Mouse (Mus musculus): ENCODE measurements around the gene Cryge.
"Not testable (repeated sequence)": the region's sequence is repeated elsewhere in the genome, so short reads cannot be mapped to it uniquely, and the experiment has no call there.

The Cryge gene

DNA sequence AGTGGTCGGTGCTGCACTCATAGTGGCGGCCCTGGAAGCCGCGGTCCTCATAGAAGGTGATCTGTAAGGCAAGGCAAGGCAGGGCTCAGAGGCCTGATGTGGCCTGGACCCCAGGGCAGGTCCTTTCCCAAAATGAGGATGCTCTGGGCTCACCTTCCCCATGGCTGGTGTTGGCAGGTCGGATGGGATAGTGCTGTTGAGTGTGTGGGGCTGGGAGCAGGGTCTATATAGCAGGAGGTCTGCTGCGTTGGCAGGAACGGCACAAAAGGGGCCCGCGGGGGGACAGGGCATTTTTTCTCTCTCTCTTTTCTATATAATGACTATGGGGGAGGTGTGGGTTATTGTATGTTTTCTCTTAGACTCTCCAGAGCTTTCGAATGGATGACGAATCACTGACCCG lies at the start of gene Cryge:
Gene Cryge (minus strand): TSS at position 198 of the 400 bp plus-strand sequence.
- in situ Hi-C loops (cut with MboI; ENCODE audit: unreplicated experiment in 2 of 2): not testable (repeated sequence)

DNA sequence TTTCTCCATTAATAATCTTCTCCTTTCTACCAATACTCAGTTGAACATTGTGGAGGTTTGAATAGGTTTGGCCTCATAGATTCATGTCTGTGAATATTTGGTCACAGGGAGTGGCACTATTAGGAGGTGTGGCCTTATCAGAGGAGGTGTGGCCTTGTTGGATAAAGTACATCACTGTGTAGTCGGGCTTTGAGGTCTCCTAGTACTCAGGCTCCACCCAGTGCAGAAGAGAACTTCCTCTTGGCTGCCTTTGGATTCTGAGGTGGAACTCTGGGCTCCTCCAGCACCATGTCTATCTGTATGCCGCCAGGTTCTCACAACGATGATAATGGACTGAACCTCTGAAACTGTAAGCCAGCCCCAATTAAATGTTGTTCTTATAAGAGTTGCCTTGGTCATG lies 46.0 kb upstream of the Cryge start:
- in situ Hi-C loops (cut with MboI; ENCODE audit: unreplicated experiment in 2 of 2): no loop called here

DNA sequence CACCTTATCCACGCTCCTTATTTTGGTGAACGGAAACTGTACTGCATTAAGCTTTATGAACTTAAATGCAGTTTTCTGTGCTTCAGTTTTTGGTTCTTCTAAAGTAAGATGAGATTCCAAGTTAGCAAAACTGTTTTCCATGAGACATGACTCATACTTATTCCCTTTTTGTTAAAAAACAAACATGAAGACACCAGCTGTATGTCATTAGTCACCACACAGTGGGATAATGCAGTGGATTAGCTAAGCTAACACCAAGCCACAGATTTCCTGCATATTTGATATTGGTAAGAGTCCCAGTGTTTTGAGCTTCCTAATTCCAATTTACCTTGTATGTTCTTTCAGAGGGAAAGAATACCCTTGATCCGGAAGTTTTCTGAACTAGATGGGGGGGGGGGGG lies 40.6 kb upstream of the Cryge start:
- in situ Hi-C loops (cut with MboI; ENCODE audit: unreplicated experiment in 2 of 2): no loop called here

DNA sequence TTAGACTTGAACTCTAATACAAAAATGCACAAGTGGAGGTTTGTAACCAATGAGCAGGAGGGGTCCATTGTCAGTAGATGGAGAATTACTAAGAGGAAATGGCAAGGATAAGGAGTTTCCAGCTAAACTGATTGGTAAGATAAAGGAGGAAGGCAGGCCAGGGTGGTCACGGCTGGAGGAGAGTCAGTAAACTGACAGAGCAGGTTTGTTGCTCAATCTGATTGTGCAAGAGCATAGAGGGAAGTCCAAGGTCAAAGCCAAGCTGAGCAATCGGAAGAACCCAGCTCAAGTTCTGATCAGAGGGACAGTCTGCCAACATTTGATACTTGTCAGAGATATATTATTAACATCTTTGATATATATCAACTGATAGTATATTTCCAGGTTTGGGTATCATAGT lies 39.4 kb upstream of the Cryge start:
- in situ Hi-C loops (cut with MboI; ENCODE audit: unreplicated experiment in 2 of 2): no loop called here

DNA sequence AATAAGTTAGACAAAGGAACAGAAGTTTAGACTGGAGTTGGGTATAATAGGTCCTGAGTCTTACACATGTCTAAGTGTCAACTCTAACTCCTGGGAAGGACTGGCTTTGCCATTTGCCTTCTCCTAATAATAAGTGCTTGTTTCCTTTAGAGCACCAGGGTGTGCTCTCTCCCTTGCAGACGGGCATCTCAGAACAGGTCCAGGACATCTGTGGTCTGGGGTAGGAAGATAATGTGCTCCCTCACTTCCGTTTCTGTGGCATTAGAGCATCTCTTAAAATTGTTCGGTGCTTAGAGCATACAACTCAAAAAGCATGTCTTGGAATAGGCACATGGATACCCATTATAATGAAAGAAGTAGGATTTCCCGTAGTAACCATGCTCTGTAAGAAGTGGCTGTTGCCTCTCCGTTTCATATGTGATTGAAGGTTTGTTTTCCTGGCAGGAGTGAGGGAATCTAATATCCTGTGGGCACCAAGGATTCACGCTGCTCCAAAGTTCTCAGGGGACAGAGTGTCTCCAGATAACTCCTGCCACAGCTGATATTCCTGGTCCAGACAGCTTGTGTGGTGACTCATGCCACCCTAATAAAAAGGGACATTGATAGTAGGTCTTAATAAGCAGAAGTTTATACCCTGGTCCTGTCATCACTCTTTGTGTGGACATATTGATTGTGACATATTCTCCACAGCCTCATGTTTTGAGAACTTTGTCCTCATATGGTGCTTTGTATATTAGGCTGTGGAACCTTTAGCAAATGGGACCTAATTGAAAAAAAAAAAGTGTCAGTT lies 37.8 kb upstream of the Cryge start:
- in situ Hi-C loops (cut with MboI; ENCODE audit: unreplicated experiment in 2 of 2): no loop called here

DNA sequence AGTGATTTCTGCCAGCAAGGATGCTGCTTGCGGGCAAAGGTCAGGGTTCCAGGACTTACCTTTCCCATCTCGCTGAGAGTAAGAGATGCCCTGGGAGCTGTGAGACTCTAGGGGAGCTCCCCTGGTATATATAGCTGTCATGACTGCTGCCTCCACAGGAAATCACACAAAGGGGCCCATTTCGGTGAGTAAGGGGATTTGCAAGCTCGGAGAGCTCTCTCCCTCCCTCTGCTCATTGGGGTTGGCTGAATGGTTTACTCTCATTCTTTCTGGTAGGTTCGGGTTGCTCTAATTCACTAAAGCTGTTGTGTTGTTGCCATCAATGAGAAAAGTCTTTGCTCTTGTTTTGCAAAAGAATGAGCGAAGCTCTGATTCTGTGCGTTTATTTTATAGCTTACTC lies 31.2 kb upstream of the Cryge start, which contains the start of gene Crygb:
Gene Crygb (minus strand): TSS at position 101 of the 400 bp plus-strand sequence.
- in situ Hi-C loops (cut with MboI; ENCODE audit: unreplicated experiment in 2 of 2): no loop called here

- in situ Hi-C loops (cut with MboI; ENCODE audit: unreplicated experiment in 2 of 2): no loop called here
Measured at GRCm38 (mm10) chr1:65075607-65076006, 24.7 kb upstream of the Cryge start.

DNA sequence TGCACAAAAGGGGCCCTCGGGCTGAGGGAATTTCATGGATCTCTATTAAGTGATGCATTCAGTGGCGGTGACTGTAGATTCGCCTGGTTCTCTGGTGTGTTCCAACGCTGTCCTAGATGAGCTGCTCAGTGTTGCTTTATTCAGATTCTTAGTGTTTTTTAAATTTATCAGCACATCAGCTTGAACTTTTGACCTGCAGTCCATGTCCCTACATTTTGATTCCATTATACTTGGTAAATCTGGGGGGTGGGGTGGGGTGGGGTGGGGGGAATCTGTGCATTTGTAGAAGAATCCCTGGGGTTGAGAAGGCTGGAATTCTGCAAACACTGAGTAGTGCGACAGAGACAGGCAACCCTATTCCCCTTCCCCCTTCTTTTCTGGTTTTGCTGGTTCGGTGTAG lies 22.6 kb upstream of the Cryge start, which contains the start of gene Crygc:
Gene Crygc (minus strand): TSS at position 101 of the 400 bp plus-strand sequence.
- in situ Hi-C loops (cut with MboI; ENCODE audit: unreplicated experiment in 2 of 2): no loop called here

DNA sequence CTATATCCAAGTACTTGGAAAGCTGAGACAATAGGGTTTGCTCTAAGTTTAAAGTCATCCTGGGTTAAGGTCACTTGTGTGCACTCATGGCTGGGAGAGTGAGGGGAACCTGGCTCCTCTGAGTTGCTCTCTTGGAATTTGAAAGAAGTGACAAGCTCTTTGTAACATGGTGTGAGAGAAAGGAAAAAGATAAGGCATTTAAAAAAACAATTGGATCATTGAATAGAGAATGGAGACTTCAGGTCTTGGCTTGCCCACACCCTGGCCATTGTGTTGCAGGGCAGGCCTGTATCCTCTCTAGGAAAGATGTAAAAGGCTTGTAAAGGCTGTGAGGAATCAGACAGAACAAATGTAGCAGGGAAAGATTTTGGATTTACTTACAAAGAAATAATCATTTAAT lies 16.9 kb upstream of the Cryge start:
- in situ Hi-C loops (cut with MboI; ENCODE audit: unreplicated experiment in 2 of 2): no loop called here

- in situ Hi-C loops (cut with MboI; ENCODE audit: unreplicated experiment in 2 of 2): no loop called here
Measured at GRCm38 (mm10) chr1:65064201-65064600, 13.3 kb upstream of the Cryge start.

- in situ Hi-C loops (cut with MboI; ENCODE audit: unreplicated experiment in 2 of 2): no loop called here
Measured at GRCm38 (mm10) chr1:65063352-65063751, 12.4 kb upstream of the Cryge start, which contains the start of gene Crygd. Gene Crygd, minus strand, starts transcription at chr1:65063452.

DNA sequence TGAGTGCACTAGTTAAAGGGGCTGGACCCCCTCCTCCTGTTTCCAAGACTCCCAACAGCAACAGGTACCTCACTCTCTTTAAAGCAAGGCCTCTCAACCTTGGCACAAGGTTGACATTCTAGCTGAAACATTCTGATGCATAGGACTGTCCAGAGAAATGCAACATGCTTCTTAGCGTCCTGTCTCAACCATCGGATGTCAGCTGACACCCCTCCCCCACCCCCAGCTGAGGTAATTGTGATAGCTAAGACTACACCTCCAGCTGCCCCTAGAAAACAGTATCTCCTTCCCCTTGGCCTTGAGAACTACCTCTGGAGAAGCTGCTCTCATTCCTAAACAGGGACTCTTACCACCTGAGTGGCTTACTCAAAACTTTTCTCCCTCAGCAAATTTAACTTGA lies 1.2 kb upstream of the Cryge start:
- in situ Hi-C loops (cut with MboI; ENCODE audit: unreplicated experiment in 2 of 2): no loop called here

DNA sequence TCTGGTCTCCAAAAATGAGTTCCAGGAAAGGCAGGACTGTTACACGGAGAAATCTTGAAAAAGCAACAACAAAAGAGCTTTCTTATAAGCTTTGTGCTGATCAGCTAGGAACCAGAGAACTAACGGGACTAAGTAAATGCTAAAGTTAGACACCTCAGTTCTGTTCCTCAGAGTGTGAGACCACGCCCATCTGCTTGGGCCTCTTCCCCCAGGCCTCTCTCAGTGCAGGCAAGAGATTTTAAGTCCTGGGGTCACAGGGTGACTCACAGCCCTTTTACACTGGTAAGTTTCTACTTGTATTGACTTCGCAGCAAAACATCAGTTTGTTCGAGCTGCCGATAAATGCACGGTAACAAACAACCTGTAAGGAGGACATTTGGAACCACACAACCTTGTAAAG lies 747 bp upstream of the Cryge start:
- in situ Hi-C loops (cut with MboI; ENCODE audit: unreplicated experiment in 2 of 2): no loop called here

DNA sequence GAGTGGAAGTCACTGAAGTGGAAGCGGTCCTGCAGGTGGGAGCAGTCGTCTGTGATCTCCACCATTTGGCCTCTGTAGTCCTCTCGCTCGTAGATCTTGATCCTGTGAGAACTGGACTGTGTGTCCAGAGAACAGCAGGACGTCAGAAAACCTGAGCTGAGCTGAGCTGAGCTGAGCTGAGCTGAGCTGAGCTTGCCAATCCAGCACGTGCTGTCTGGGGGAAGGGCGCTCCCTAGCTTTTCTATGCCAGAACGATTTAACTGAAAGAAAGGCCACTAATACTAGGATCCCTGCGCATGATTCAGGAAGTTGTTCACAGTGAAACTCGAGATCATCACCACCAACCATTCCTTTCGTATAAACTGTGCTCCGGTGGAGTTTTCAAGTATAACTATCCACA lies 2.2 kb downstream of the Cryge start:
- in situ Hi-C loops (cut with MboI; ENCODE audit: unreplicated experiment in 2 of 2): loop anchor here in 1 of 2 experiments (10.0 kb wide), 1 partner anchor 1046 kb away; no protein-coding TSS in a partner anchor

- in situ Hi-C loops (cut with MboI; ENCODE audit: unreplicated experiment in 2 of 2): loop anchor here in 1 of 2 experiments (10.0 kb wide), 1 partner anchor 1048 kb away; no protein-coding TSS in a partner anchor
Measured at GRCm38 (mm10) chr1:65046401-65047109, 4.4 kb downstream of the Cryge start.

GRCm38 (mm10) chr1:65043433-65043832 lies 7.5 kb downstream of the Cryge start:
- in situ Hi-C loops (cut with MboI; ENCODE audit: unreplicated experiment in 2 of 2): loop anchor here in 1 of 2 experiments (10.0 kb wide), 1 partner anchor 1051 kb away; no protein-coding TSS in a partner anchor

DNA sequence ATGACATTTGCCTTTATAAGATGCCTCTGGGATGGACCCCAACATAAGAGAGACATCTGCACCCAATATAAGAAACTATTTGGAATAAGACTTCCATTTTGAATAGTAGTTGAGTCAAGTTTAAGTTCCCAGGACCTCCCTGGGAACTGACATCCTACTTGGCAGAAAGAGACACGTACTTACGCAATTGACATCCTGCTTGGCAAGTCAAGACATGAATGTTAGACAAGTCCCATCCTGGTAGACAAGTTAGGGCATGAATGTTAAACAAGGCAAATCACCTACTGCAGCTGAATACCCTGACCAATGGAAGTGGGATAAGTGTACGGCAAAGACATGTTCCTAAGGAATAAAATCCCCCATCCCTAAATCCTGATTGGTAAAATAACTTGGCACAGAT lies 9.1 kb downstream of the Cryge start:
- in situ Hi-C loops (cut with MboI; ENCODE audit: unreplicated experiment in 2 of 2): loop anchor here in 1 of 2 experiments (10.0 kb wide), 1 partner anchor 1053 kb away; no protein-coding TSS in a partner anchor

- in situ Hi-C loops (cut with MboI; ENCODE audit: unreplicated experiment in 2 of 2): loop anchor here in 1 of 2 experiments (10.0 kb wide), 1 partner anchor 1054 kb away; no protein-coding TSS in a partner anchor
Measured at GRCm38 (mm10) chr1:65040806-65041205, 10.1 kb downstream of the Cryge start.

- in situ Hi-C loops (cut with MboI; ENCODE audit: unreplicated experiment in 2 of 2): loop anchor here in 1 of 2 experiments (10.0 kb wide), 1 partner anchor 1055 kb away; no protein-coding TSS in a partner anchor
Measured at GRCm38 (mm10) chr1:65039679-65040078, 11.3 kb downstream of the Cryge start.

GRCm38 (mm10) chr1:65037542-65037941 lies 13.4 kb downstream of the Cryge start:
- in situ Hi-C loops (cut with MboI; ENCODE audit: unreplicated experiment in 2 of 2): no loop called here

DNA sequence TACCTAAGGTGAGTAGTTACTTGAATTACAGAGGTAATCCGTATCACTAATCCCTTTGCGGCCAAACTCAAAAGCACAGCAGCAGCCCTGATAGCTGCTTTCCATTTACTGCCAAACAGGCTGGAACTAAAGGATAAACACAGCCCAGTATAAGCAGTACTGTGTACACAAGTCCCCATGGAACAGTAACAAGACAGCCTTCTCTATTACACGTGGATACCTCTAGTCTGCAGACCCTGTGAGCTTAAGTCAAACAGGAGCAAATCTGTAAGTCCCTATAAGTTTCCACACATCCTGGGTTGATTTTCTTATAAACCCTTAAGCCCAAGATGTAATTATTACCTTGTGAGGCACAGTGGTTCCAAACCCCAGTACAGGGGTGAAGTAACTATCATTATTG lies 15.4 kb downstream of the Cryge start:
- in situ Hi-C loops (cut with MboI; ENCODE audit: unreplicated experiment in 2 of 2): no loop called here
